Mouse (Mus musculus) right cerebral cortex, adult 18-20 months (tissue): ENCODE data around the gene Platr17.
"Not testable (repeated sequence)": the region's sequence is repeated elsewhere in the genome, so short reads cannot be mapped to it uniquely, and the experiment has no call there.

ENCODE experiments used
- DNase-seq: peaks from one replicate; pipeline ENCODE4 v3.0.0; 2022; ENCODE audit warnings: mixed read lengths

Platr17 gene

GRCm38 (mm10) chr17:33903911-33904651, 854 bp upstream of the Platr17 start:
- DNase-seq = not testable (repeated sequence)

GRCm38 (mm10) chr17:33908331-33909076, 3.6 kb downstream of the Platr17 start:
- DNase-seq = no peak

- peak; percentile 99 for DNase-seq
These were observed 4.3 kb downstream of the Platr17 start, which contains the start of gene Daxx for GRCm38 (mm10) chr17:33909077-33909868. TSS of gene Daxx (plus strand) at chr17:33909414.

GRCm38 (mm10) chr17:33909869-33910250, 4.9 kb downstream of the Platr17 start:
- DNase-seq = no peak

- no peak for DNase-seq
These were observed 5.6 kb downstream of the Platr17 start for GRCm38 (mm10) chr17:33910346-33911051.

GRCm38 (mm10) chr17:33911052-33911812, 6.3 kb downstream of the Platr17 start:
- DNase-seq = no peak

- no peak for DNase-seq
These were observed 7.0 kb downstream of the Platr17 start for GRCm38 (mm10) chr17:33911813-33912414.

- no peak for DNase-seq
These were observed 8.3 kb downstream of the Platr17 start for GRCm38 (mm10) chr17:33913264-33913663.

GRCm38 (mm10) chr17:33913905-33914304, 9.0 kb downstream of the Platr17 start:
- no peak for DNase-seq

DNA sequence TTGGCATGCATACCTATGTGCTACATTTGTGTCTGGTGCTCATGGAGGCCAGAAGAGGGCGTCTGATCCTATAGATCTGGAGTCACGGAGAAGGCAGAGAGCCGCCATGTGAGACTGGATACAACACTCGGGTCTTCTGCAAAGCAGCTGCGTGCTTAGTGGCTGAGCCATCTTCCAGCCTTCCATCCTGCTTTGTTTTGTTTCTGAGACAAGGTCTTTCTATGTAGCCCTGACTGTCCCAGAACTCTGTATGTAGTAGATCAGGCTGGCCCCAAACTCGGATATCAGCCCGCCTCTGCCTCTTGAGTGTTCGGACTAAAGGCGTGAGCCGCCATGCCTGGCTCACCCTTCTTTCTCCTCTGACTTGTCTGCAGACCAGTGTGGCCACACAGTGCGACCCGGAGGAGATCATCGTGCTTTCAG, 10.0 kb downstream of the Platr17 start:
- DNase-seq = no peak

DNA sequence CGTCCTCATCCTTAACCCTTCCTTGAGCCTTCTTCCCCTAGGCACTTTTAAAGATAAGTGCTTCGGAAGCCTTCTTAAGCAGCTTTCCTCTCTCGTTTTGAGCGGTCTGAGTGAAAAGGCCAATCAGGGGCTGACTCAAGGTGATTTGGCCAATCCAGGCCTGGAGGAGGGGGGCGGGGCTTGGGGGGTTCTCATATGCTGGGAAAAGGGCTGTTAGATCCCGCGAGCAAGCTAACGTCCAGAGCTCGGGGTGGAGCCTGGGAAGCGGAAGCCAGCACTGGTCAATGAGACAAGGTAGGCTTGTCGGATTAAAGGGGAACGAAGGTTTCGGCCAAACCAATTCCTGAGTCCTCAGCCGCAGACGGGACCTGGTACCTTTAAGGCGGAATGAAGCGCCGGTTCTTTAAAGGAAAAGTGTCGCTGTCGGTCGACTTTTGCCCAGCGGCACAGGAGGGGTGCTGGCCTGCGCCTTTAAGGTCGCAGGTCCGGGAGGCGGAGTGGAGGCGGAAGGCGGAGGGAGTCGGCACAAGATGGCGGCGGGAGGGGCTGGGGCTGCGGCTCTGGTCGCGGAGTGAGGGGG, 10.8 kb downstream of the Platr17 start, which contains the start of the genes Tapbp and Zbtb22:
TSS of gene Tapbp (plus strand) at position 229 of the 580 bp plus-strand sequence.
TSS of gene Zbtb22 (plus strand) at position 234 of the 580 bp plus-strand sequence.
- DNase-seq = peak; percentile 96

DNA sequence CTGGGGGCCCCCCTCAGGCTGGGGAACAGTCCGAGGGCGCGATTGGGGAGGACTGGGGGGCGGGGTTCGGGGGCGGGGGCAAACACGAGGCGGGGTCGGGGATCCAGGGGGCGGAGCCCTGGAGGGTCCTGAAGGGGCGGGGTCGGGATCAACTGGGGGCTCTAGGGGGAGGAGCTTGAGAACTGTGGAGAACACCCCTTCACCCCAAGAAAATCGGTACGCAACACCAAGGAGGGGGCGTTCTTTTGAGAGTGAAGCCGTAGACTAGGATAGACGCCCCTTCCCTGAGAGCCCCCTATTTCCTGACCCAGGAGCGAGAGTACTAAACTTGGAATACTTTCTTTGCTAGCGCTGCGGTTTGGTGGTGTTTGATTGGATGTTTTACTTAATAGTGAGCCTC, 11.4 kb downstream of the Platr17 start:
- no peak for DNase-seq

GRCm38 (mm10) chr17:33916847-33917655, 12.1 kb downstream of the Platr17 start:
- DNase-seq = no peak

- no peak for DNase-seq
These were observed 12.8 kb downstream of the Platr17 start for GRCm38 (mm10) chr17:33917656-33918292.

DNA sequence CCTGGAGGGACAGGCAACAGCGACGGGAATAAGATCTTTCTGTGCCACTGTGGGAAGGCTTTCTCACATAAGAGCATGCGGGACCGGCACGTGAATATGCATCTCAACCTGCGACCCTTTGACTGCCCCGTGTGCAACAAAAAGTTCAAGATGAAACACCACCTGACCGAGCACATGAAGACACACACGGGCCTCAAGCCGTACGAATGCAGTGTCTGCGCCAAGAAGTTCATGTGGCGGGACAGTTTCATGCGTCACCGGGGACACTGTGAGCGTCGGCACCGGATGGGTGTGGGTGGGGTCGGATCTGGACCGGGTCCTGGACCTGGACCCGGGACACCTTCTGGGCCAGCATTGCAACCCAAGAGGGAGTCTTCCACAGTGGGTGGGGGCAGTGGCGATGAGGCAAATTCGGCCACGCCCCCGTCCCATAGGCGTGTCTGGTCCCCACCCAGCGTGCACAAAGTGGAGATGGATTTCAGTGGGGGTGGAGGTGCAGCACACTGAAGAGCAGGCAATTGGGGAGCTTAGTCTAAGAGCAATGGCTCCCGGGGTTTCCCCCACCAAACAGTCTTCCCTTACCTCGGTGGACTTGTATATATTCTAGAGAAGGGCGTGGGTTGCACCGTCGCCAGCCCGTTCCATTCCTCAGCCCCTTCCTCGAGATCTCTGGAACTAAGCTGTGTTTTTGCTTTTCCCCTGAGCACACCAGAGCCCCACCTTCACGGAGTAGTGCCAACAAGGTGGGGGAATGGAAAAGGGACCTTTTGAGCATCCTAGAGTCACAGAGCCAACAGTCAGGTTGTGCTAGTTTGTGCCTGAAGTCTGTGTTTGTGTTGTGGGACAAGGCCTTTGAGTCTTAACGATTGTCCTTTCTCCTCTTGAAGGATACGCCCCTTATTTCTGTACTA, 13.6 kb downstream of the Platr17 start:
- no peak for DNase-seq

DNA sequence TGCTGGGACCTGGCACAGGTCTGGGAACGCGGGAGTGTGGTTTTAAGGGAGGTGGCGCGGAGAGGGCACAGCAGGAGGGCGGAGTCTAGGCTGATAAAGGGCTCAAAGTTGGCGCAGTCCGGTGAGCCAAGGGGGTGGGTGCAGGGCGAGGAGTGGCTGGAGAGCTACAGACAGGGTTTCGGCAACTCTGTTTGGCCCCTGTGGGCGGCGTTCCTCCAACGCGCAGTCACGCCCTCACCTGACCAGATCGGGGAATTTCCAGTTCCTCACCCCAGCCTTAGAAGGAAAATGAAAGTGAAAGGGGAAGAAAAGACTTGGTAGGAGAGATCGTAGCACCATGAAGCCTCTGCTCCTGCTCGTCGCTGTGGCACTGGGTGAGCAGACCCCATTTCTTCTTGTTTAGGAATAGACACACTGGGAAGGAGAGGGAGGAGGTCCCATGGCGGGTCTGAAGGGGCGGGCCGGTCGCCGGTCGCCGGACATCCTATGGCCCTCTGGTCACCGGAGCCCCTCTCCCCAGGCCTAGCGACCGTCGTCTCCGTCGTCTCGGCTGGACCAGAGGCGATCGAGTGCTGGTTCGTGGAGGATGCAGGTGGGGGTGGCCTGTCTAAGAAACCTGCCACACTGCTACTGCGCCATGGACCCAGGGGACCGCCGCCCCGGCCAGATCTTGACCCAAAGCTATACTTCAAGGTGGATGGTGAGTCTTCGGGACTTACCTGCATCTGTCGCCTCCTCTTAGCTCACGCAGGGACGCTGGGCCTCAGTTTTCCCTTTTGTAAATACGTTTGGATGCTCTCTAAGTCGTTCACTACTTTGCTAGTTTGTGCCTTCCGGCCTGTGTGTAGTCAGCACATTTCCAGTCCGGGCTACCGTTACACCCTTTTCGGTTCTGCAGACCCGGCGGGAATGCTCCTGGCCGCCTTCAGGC, 14.7 kb downstream of the Platr17 start:
- DNase-seq = peak; percentile 54
